Mouse (Mus musculus) stomach, embryonic 15.5 days (tissue): Measurements from ENCODE around the gene Insrr. TPM values are rescaled to one million over a fixed set of nuclear protein-coding genes. Genes with fewer than 3 reads are reported as not detected.

ENCODE experiments used
- polyA plus RNA-seq: library from polyadenylated mRNA; unstranded; fragments of >200 nt; fragmentation: Nextera tagmentation; extraction: Ambion mirVana; gene quantifications from 2 replicates; pipeline ENCODE4 v1.2.1, GENCODE M21; 2015

The Insrr gene
- polyA plus RNA-seq, 1 experiment from 2014 or later = 0.59 TPM

Other genes starting within 250 kb of the Insrr start
- 14.4 and 17.3 TPM in 2 replicates for gene Arhgef11, start 179.4 kb upstream of the Insrr start, polyA plus RNA-seq
- gene Lrrc71, start 48.3 kb upstream of the Insrr start, polyA plus RNA-seq = 0.37 and 0.53 TPM in 2 replicates
- 1.9 and 2.2 TPM in 2 replicates for gene Ntrk1, start 1.8 kb upstream of the Insrr start, polyA plus RNA-seq
- 23.4 and 25.4 TPM in 2 replicates for gene Pear1, start 27.4 kb downstream of the Insrr start, polyA plus RNA-seq
- 0.21 and 0.30 TPM in 2 replicates for gene Sh2d2a, start 49.8 kb downstream of the Insrr start, polyA plus RNA-seq
- 11.3 and 12.7 TPM in 2 replicates for gene Prcc, start 88.7 kb downstream of the Insrr start, polyA plus RNA-seq
- gene Hdgf, start 109.4 kb downstream of the Insrr start, polyA plus RNA-seq = 238 and 249 TPM in 2 replicates
- gene Mrpl24, start 122.6 kb downstream of the Insrr start, polyA plus RNA-seq = 76.4 and 78.2 TPM in 2 replicates
- gene Isg20l2, start 133.4 kb downstream of the Insrr start, polyA plus RNA-seq = 45.8 and 48.1 TPM in 2 replicates
- 16.2 and 17.6 TPM in 2 replicates for gene Rrnad1, start 133.8 kb downstream of the Insrr start, polyA plus RNA-seq
- gene Crabp2, start 151.7 kb downstream of the Insrr start, polyA plus RNA-seq = 17.2 and 20.0 TPM in 2 replicates
- 18.6 and 19.1 TPM in 2 replicates for gene Nes, start 174.1 kb downstream of the Insrr start, polyA plus RNA-seq
- 0.17 and 0.23 TPM in 2 replicates for gene Bcan, start 203.3 kb downstream of the Insrr start, polyA plus RNA-seq
- 0.18 TPM in 1 of 2 replicates, not detected in the other for gene Hapln2, start 230.6 kb downstream of the Insrr start, polyA plus RNA-seq
- 33.7 and 35.0 TPM in 2 replicates for gene Gpatch4, start 246.2 kb downstream of the Insrr start, polyA plus RNA-seq